Mouse (Mus musculus): ENCODE results near the gene Prcc.

Prcc gene

DNA sequence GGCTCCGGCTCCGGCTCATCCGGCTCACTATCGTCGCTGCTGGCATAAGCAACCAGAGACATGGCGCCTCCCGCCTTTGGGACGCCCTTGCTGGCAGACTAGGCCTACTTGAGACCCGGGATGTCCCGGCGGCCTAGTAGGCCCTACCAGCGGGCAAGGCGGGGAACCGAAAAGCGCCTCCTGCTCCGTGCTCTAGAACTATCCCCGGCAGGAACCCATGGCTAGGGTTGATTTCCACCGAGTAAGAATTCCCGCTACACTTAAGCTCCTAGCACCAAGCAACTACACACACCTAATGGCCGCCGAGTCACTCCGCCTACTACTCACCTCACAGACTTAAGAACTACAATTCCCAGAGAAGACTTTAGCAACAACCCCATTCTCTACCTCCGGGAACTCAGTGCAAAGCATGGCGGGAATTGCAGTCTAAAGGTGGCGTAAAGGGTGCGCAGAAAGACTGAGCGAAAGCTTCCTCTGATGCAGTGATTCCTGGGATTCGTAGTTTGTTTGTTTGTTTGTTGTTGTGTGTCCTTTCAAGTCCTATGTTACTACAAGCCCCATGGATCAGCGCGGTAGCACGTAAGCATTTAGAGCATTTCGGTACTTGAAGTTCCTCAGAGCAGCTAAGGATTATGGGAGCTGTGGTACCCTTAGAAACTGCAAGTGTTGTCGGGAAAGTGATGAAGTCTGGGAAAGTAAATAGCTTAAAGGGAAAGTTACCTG is at the start of gene Prcc:
Gene Prcc, minus strand, starts transcription at position 328 of the 723 bp plus-strand sequence.
- peak; percentile 39 for DNase-seq (ENCODE audit: low spot score)

- no peak for DNase-seq (ENCODE audit: low spot score)
These were observed 49.8 kb upstream of the Prcc start for GRCm38 (mm10) chr3:87935201-87935600.

DNA sequence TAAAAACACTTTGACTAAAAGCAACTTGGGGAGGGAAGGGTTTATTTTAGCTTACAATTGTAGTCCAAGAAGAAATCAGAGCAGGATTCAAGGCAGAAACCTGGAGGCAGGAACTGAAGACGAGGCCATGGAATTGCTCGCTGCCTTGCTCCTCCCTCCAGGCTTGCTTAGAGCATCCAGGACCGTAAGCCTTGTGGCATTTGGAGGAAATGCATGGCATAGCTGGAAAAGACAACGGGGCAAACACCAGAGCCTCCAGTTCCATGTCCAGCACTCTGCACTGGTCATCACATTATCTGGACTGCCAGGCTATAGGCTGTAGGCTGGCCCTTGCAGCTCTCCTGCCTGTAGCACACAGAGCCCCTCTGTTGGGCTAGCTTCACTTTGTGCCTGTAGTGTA is 49.1 kb upstream of the Prcc start:
- DNase-seq (ENCODE audit: low spot score), result no peak

DNA sequence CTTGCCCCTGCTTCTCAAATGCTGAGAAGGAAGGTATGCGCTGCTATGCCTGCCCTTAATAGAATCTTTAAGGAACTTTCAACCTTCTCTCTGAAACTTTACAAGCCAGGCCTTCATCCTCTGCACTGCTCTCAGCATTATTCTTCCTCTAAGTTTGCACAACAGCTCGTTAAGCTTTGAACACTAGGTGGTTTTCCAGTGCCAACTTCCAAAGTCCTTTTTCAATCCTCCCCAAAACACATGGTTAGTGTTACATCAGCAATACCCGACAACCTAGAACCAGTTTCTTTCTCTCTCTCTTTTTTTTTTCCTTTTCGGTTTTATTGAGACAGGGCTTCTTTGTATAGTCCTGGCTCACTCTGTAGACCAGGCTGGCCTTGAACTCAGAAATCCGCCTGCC is 48.6 kb upstream of the Prcc start:
- no peak for DNase-seq (ENCODE audit: low spot score)

DNA sequence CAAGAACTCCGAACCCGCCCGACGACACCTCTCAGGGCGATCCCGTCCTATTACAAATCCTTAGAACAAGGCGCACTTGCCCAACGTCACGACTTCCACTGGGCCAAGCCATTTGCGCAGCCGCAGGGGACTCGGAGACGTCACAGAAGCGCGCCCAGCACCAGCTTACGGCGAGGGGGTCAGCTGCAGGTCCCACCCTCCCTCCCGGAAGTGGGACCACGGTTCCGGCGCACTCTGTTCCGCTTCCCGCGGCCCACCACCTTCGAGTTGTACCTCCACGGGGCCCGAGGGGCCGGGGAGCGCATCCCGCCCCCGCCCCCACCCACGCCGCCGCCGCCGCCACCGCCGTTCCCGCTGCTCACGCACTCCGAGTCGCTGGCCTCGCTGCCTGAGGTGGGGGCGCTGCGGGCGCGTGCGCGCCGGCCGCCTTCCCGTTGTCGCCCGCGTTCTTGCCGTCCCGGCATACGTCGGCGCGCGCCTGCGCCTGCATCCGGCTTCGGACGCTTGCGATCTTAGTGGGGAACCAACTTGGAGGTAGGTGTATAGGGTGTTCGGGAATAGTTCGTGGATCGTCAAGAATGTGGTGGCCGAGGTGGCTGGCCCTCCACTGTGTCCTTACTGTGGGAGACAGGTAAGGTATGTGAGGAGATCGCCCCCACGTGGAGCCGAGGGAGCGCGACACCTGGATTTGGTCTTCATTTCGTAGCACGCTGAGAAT is 44.8 kb upstream of the Prcc start, which contains the start of the genes Isg20l2 and Rrnad1:
Gene Isg20l2, plus strand, starts transcription at position 237 of the 718 bp plus-strand sequence.
Gene Rrnad1, minus strand, starts transcription at position 640 of the 718 bp plus-strand sequence.
- peak; percentile 92 for DNase-seq (ENCODE audit: low spot score)

GRCm38 (mm10) chr3:87929341-87930077 is 44.1 kb upstream of the Prcc start:
- no peak for DNase-seq (ENCODE audit: low spot score)

DNA sequence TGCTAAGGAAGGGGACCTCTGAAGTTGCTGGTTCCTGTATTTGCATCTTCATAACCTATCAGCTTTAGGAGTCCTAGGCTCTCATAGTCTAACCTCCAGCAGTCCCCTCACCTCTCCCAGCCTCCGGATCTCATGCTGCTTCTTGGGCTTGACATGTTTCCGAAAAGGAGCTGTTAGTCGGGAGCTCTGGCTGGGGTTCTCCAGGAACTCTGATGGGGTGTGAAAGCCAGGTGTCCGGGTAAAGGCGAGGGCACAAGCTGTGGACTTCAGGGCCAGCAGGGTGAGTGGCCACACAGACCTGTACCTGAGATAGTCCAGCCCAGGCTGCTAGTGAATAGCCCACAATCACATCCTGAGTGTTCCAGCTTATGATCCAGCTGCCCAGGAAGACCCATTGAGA is 42.0 kb upstream of the Prcc start:
- DNase-seq (ENCODE audit: low spot score), result no peak

GRCm38 (mm10) chr3:87924996-87925395 is 39.6 kb upstream of the Prcc start:
- DNase-seq (ENCODE audit: low spot score), result no peak

DNA sequence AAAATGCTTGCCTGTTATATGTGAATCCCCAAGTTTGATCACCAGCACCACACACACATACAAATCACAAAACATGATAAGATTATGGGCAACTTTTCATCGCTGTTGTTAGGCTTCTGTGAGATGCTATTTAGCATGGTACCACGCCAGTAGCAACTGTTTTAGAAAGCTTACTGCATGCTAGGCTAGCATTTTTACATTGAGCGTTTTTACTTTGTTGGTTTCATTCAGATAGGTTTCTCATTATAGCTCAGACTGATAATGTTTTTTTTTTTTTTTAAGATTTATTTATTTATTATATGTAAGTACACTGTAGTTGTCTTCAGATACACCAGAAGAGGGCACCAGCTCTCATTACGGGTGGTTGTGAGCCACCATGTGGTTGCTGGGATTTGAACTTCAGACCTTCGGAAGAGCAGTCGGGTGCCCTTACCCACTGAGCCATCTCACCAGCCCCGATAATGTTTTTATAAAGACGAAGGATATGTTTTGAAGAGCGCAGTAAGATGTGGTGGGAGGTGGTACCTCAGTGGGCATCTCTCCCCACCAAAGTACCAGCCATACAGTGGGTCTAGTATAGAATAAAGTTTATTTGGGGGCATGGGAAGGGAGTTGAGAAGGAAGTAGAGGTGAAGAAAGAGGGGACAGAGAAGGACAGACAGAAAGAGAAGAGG is 35.0 kb upstream of the Prcc start:
- DNase-seq (ENCODE audit: low spot score), result no peak

DNA sequence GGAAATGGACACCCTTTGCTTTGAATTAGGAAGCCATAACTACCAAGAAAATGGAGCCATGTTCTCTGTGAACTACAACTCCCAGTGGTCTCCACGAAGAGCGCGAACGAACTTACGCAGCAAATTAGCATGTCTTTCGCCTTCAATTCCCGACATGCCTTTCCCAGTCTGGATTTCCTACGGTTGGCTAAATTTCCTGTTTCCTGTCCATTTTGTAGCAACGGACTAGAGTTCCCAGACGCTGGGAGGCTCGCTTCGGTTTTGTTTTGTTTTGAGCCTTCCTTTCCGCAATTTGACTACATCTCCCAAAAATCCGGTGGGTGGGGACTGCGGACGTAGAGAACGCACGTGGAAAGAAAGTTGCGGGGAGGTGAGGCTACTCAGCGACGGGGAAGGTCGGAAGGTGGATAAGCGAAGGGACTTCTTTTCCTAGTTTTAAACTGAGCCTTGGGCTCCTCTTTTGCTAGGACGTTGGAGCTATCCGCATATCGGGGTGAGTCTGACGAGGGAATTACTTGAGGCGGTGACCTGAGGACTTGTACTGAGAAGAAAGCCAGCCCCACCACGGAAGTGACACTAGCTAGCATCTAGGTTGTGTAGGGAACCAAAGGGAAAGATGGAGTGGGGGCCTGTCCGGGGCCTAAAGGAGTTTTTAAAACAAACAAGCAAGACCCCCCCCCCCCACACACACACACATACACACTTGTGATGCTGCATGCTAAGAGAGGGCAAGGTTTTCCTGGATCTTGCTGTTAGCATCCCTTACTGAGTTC is 34.1 kb upstream of the Prcc start, which contains the start of gene Mrpl24:
Gene Mrpl24, plus strand, starts transcription at position 171 of the 773 bp plus-strand sequence.
- no peak for DNase-seq (ENCODE audit: low spot score)

- no peak for DNase-seq (ENCODE audit: low spot score)
These were observed 33.1 kb upstream of the Prcc start for GRCm38 (mm10) chr3:87918551-87918950.

GRCm38 (mm10) chr3:87916990-87917389 is 31.6 kb upstream of the Prcc start:
- DNase-seq (ENCODE audit: low spot score), result no peak

GRCm38 (mm10) chr3:87913891-87914290 is 28.5 kb upstream of the Prcc start:
- no peak for DNase-seq (ENCODE audit: low spot score)

GRCm38 (mm10) chr3:87913491-87913890 is 28.1 kb upstream of the Prcc start:
- no peak for DNase-seq (ENCODE audit: low spot score)

- peak; percentile 78 for DNase-seq (ENCODE audit: low spot score)
These were observed 25.2 kb upstream of the Prcc start for GRCm38 (mm10) chr3:87910573-87911141.

- DNase-seq (ENCODE audit: low spot score), result no peak
These were observed 24.5 kb upstream of the Prcc start for GRCm38 (mm10) chr3:87909874-87910273.

DNA sequence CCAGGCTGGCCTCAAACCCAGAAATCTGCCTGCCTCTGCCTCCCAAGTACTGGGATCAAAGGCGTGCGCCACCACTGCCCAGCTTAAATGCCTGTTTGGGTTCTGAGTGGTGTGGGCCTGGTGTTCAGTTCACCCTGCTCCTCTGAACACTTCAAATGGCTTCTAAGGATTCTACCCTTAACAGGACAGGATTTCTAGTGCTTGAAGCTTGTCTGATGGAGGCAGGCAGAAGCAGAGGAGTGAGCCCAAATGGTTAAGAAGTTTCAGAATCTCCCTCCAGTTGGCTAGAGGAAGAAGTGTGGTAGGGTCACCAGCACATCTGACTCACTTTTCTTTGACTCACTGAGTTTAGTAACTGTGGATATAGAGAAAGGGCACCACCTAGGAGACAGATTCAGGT is 24.0 kb upstream of the Prcc start:
- DNase-seq (ENCODE audit: low spot score), result no peak

DNA sequence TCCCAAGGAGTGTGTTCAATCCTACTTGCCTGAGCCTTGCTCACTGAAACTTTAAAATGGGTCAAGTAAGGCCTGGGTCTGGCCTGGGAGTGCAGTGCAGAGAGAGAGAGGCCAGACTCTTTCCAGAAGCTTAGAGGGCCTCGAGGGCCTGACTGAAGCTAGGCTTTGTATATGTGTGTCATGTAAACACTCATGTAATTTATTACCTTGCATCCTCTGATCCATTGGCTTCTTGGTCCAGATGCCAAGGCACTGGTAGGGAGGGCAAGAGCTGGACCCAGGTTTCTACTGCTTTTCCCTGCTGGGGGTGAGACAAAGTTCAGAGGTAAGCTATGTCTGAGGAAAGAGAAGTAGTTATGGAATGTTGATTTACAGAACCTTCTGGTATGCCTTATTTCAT is 22.5 kb upstream of the Prcc start:
- DNase-seq (ENCODE audit: low spot score), result no peak

DNA sequence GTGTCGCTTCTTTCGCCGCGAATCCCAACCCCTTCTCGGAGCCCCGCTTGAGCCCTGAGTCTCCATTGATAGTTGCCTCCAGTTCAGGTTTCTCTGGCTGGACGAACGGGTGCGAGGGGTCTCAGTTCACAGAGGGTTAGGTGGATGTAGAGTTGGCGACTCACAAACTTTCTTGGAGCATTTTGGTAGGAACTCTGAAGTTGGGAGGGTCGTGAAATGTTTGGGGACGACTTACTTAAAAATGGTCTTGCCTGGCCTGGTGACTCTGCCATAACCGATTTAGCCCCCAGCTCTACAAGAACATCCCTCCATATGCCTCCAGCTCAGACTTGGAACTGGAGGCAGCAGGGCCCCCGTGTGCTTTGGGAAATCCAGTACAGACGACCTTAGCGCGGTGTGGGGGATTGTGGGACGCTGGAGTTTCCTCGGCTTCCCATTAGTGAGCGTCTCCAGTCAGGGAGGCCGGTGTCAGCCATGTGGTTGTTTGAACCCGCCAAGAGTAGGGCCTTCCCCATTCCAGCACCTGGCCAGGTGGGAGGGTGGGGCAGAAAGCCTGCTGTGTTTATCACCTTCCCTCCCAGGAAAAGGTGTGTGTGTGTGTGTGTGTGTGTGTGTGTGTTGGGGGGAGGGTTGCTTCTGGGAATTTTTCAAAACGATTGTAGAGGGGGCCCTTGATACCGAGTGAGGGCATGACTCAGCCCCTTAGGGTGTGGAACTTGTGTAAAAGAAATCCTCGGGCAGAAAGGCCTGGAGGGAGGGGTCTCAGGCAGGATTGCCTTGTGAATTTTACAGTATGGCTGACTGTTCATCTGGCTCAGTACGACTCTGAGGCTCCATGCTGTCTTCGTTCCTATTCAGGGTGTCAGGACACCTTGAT is 21.8 kb upstream of the Prcc start:
- no peak for DNase-seq (ENCODE audit: low spot score)

DNA sequence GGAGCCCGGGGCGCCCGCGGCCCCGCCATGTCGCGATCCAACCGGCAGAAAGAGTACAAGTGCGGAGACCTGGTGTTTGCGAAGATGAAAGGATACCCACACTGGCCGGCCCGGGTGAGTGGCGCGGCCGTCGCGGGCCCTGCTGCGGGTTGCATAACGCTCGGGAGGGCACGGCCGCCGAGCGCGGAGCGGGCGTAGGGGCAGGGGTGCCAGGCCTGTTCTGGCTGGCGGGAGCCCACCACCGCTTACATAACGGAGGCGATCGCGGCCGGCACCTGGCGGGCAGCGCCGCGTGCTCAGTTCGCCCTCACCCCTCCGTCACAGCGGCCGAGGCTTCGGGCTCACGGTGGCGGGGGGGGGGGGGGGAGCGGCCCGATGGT is 21.2 kb upstream of the Prcc start:
- DNase-seq (ENCODE audit: low spot score), result no peak
